Mouse (Mus musculus): Measurements from ENCODE around the gene Mob3a.

Gene Mob3a

DNA sequence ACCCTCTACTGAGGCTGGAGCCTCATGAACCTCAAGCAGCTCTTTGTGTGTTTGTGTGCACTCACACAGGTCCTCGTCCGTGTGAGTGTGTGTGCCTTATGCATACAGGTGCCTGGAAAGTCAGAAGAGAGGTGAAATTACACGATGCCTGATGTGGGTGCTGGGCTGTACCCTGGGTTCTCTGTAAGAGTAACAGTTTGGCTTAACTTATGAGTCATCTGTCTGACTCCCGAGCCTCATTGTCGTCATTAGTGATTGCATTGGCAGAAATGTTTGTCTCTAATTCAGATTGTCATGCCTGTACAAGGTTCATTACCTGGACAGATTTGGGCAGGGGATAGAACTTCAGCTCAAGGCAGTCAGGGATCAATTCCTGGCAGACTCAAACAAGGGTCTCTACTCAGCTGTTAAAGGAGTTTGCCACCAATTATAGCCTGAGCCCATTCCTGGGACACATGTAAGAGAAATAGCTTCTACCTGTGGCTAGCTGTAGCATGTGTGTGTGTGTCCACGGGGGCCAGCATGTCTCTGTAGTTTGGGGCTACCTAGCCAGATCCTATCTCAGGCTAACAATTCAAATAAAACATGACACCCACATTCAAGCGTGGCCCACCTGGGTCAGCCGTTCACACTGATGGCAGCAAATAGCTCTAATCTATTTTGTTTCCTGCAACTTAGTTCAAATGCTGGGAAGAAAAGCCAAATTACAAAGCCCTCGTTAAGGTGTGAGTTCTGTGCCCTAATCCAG is 24.5 kb downstream of the Mob3a start:
- peak in 1 of 2 experiments; percentile 40 for DNase-seq

DNA sequence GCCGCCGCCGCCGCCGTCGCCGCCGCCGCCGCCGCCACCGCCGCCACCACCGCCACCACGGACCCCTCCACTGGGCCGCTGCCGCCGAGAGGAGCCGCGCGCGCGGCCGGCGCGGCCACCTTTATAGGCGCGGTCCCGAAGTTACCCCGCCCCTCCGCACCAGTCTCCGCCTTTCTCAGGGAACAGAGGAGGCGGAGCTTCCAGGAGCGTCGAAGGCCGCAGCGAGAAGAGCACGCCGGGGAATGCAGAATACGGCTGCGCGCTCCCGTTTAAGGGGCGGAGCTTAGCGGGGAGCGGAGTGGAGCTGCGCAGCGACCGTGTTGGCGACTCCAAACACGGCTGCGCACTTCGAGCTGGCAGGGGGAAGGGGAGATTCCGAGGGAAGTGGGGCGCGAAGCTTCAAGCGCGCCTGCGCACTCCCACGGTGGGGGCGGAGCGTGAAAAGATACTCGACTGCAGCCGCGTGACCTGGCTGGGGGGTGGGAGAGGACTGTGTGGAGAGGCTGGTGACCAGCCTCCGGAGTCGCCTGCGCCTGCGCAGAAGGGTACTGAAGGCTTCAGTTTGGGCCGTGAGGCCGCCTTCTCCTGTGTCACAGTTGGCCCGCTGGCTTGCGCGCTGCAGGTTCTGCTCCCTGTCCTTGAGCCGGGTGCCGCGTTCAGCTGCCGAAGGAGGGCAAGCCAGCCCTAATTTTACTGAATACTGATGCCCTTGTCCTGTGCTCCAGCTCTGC is 25.4 kb downstream of the Mob3a start:
- peak; percentile 99 to 100 for DNase-seq

DNA sequence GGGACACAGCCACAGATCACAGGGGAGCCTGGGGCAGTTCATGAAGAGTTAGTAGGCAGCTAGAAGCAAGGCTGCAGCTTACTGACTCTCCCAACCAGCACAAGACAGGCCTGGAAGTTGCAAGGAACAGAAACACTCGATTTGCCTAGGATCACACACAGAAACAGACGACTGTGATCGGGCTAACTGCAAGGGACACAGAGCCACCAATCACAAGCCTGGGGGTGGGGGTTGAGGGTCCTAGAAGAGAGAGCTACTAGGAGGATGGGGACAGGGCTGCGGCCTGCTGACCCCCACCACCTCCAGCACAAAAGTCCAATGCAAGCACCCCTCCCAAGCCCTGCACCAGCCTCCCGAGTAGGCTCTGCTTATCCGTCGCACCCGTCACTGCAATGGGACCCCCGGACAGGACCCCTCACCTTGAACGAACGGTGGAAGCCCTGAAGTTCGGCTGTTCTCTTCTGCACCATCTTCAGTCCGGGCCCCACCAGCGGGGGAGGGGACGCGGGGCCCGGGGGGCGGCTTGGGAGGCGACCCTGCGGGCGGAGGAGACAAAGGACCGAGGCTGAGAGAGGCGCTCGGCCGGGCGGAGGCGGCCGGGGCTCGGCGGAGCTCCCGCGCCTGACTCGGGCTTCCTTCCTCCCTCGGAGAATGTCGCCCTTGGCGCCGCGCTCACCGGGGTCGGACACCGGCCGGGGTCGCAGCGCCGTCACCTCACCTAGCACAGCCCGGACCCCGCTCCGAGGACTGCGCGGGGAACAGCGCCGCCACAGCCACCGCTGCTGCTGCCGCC is 26.2 kb downstream of the Mob3a start:
- no peak for DNase-seq

DNA sequence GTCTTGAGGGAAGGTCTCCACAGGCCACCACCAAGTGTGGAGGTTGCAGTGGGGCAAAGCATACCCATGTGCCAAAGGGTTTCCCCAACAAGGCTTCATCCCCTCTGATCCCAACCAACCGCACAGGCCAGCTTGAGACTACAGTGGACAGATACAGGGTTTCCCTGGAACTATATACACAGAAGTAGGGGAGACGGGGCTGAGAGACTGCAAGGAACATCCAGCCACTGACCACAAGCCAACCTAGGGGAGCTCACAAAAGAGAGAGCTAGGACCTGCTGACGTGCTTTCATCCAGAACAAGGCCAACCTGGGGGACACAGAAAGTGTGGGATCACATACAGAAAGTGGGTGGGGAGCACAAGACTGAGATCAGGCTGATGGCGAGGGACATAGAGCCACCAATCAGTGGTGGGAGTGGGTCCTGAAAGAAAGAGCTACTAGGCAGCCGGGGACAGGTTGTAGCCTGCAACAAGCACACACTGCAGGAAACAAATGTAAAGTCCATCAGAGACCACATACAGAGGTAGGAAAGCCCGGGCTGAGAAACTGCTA is 26.8 kb downstream of the Mob3a start:
- no peak for DNase-seq

DNA sequence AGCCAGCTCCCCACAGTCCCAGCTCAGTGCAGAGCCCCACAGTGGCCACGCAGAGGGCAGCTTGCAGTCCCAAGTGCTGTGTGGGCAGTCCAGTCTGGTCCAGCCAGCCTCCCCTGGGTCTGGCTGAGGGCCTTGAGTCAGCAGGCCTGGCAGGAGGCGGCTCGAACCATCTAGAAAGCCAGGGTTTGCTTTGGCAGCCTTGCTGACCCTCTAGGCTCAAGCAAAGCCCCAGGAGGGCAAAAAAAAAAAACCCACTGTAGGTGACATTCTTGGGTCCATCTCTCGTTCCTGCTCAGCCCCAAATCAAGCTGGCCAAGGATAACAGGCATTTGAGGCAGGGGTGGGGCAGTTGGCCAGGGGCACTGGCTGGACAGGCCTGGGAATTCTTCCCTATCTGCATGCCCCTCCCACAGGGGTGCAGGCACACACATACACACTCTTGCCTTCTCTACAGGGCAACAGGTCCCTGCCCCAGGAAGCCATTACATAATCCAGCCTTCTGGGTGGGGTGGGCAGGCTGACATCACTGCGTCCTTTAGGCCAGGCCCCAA is 27.5 kb downstream of the Mob3a start:
- peak; percentile 73 to 87 for DNase-seq

DNA sequence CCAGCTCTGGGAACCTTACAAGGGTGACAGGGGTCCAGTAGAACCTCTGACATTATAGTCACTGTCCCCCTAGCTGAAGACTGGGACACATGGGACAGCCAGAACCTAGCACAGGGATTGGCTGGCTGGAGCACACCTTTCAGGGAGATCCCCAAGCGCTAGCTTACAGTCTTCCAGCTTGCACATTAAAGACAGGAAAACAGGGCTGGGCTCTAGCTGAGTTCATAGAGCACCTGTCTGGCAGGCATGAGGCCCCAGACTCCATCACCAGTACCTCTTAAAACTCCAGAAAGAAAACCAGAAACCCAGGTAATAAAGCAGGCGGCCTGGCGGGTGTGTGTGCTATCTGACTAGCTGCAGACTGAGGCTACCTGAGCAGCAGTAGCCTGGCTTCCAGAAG is 28.1 kb downstream of the Mob3a start:
- no peak for DNase-seq

DNA sequence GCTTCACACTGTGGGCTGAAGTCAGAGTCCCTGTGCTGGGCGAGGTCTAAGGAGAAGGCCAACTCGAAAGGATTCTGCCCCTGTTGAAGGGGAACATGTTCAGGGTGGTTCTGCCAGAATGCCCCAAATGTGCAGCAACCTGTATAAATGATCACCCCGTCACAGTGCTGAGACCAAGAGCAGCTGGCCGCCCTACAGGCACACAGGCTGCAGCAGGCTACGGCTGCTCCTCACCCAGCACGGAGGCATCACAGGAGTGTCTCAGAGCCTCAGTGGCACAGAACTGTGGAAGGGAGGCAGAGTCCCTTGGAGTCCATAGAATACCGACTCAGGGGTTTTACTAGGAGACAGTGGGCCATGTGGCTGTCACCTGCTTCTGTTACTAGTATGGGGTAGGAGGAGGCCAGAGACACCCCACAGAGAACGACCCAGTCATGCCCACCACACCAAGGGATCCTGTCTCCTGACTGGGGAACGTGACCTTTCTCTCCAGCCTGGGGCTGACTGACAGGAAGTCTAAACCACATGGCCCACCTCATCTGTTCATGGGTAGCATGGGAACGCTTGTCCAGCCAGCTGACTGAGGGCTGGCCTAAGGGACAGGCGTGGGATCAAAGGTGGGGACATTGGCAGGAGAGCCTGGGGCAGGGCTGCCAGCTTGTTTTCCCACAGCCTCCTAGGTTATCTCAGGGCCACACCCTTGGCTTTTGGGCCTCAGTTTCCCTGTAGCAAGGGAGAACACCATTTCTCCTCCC is 29.7 kb downstream of the Mob3a start:
- DNase-seq: peak; percentile 58 to 63

DNA sequence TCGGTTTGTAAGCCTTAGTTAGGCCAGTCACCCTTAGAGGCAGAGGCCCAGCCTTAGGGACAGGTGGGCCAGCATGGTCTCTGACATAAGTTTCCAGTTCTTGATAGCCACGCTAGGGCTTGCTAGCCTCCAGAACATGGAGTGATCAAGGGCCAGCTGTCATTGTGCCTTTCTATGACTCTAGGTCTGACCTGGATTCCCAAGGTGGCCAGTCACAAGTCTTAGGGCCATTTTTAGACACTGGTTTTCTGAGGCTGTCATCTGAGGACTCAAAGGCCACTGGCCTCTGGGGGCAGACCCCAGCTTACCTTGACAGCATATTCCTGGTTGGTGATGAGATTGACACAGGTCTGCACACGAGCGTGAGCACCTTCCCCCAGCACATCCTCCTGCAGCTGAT is 30.5 kb downstream of the Mob3a start:
- DNase-seq: no peak

DNA sequence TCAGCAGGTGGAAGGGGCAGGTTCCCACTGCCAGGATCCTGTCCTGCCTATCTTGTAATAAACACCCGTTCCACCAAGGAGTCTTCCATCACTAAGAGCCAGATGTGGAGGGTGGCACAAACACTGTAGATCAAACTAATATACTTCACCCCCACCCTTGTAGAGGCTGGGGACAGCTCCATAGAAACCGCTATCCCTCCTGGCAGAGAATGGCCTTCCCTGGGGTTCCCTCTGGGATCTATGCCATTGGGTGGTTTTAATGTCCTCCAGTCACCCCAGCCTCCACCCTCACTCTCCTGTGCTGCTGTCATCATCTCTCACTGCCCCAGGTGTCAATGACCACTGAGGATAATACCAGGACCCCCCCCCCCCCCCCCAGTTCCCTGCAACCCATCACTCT is 31.2 kb downstream of the Mob3a start:
- DNase-seq: no peak

DNA sequence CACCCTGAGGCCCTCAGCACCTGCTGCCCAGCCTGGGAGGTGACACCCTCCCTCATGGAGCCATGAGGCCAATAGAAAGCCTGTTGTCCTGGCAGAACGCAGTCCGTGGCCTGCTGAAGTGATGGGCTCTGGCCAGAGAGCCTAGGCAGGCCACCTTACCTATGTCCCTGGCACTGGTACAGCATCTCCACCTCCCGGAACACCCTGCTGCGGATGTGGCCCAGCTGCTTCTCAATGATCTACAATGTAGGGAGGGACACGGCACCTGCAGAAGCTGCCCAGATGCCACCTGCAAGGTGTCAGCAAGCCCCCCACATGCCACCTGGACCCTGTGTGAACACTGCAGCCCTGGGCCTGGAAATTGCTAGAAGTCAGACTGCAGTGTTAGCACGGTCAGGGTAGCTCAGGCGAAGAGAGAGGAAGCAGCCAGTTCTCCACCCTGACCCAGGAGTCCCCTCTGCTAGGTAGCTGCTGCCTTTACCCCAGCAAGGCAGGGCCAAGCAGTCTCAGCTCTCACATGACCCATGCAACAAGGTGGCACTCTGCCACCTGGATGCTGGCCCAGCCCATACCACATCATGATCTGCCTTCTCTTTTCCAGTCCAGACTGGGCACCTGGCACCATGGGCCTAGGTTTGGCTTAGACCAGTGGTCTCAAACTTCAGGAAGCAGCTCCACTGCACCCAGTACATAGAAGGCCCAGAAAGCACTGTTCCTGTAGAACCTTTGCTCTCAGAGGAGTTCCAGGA is 31.9 kb downstream of the Mob3a start:
- DNase-seq: peak; percentile 95 to 96

DNA sequence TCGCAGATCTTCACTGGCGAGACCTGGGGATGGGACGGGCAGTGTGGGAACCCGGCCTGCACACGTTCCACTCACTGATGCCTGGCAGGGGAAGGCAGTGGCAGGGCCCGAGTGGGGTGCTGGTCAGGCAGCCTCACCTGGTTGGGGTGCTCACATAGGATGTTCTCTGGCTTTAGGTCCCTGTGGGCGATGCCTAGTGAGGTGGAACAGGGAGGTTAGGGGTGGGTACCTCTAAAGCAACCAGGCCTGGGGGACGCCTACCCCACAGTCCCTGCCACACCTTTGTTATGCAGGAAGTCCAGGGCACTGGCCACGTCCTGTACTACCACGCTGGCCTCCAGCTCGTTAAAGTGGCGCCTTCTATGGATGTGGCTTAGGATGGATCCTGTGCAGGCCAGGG is 32.8 kb downstream of the Mob3a start:
- no peak for DNase-seq

DNA sequence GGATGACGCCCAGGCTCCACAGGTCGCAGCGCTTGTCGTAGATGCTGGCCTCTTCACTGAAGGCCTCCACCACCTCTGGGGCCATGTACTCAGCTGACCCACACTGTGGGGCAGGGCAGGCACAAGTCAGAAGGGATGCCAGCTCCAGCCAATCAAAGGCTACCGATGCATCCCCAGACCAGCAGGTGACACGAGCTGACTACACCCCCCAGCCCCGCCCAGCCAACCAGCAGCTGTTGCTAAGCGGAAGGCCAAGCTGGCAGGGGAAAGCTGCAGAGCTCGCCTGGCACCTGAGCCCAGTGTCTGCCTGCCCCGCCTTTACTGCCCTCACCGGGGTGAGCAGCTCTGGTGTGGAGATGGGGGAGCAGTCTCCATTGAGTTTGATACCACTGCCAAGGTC is 33.2 kb downstream of the Mob3a start:
- DNase-seq: peak; percentile 61 to 77

DNA sequence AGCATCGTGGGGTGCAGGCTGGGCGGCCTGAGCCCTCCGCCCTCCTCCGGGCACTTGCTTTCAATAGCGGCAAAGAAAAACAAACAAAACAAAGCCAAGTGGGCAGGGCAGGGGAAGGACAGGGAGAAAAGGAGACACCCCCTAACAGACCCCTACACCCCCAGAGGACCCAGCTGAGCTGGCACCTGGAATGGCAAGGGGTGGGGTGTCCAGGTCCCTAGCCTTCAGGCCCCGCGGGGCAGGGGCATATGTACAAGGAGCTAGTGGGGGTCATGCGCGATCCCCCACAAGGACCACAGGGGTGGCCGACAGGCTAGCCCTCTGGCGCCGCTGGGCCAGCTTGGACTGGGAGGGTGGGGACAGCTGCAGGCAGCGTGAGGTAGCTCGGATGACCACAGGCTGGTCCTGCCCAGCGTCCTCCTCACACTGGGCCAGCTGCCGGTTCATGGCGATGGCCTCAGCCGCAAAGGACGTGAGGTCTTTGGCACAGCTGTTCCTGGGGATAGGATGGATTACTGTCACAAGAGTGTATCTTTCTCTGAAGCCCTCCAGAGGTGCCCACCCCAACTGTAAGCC is 34.9 kb downstream of the Mob3a start:
- no peak for DNase-seq

DNA sequence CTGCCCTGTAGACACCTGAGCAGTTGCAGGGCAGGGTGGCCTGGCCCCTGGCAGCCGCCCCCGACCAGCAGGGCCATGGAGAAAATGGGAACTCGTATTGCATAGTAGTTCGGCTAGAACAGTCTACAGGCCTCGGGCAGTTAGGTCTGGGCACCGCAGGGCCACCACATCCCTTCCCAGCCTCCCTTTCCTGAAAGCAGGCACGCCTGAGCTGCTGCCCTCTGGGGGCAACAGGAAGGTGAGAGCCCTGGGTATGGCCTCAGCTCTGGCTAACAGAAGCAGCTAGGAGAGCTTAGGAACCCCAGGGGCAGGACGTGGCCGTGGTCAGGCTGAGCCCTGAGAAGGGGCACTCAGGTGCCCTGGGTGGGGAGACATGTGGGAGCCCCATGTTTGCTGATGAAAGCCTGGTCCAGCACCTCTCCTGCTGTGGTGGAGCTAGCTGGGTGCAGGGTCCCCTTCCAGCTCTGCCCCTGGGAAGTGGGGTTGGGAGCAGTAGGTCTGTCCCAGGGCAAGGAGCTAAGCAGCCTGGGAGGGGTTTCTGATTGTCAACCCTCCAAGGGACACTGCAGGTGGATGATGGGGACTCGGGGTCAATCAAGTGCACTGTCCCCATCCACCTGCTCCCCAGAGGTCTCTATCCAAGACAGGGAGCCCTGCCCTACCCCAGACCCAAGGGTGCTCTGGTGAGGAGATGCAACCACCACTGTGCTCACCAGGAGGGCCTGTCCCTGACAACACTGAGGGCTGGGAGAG is 35.6 kb downstream of the Mob3a start:
- peak; percentile 51 to 53 for DNase-seq

DNA sequence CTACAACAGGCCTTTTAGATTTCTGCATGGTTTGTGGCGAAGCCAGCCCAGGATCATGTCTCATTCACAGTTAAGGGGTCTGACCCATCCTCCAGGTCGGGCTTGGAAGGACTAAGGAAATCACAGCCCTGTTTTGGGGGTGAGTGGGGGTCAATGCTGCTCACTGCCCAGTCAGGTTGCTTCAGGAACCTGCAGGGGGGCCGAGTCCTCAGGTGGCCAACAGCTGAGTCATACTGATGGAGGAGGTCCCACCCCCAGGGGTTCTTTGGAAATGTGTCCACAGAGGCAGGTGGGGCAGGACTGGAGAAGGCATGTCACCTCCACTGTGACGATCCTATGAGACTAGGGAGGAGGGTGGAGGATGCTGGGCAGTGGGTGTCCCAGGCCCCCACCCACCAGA is 36.3 kb downstream of the Mob3a start:
- peak in 1 of 2 experiments; percentile 51 for DNase-seq

DNA sequence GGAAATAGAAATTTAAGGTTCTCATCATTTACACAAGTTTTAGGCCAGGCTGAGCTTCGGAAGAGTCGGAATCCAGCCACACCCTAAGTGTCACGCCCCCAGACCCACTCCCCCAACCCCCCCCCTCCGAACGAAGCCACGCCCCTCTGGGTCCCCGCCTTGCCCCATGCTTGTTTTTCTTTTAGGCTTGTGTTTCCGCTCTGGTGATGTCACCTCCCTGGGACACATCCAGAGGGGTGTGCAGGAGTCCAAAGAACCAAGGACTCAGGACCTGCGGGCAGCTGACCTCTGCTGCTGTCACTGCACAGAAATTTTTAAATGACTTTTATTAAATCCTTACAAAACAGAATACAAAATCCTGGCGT is 36.8 kb downstream of the Mob3a start:
- peak; percentile 88 to 92 for DNase-seq

DNA sequence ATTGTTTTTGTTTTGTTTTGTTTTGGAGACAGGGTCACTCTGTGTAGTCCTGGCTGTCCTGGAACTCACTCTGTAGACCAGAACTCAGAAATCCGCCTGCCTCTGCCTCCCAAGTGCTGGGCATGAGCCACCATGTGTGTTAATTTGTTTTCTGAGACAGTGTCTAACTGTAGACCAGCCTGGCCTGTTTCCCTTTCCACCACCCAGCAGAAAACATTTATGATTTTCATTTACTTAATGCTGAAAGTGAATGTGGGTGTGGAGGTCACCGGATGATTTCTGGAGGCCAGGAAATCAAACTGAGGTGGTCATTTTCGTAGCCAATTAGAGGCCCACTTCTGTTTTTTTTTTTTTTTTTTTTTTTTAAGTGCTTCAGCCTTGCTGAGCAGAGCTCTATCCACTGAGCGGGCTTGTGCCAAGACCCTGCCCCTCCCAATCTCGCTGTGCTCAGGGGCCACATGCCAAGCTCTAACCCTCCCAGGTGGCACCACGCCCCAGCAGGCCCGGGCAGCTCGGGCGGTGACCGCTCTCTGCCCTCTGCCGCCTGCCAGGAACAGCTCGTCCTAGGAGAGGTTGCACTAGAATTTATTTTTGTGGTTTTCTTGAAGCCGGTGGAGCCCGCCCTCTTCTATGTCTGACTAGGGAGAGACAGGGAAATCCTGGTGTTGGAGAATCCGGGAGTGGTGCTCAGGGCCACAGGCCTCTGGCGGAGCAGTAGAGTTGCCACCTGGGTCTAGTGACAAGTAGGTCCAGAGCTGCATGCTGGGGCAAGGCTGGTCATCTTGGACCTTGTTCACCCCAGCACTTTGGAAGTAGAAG is 37.4 kb downstream of the Mob3a start:
- DNase-seq: peak; percentile 95 to 97

DNA sequence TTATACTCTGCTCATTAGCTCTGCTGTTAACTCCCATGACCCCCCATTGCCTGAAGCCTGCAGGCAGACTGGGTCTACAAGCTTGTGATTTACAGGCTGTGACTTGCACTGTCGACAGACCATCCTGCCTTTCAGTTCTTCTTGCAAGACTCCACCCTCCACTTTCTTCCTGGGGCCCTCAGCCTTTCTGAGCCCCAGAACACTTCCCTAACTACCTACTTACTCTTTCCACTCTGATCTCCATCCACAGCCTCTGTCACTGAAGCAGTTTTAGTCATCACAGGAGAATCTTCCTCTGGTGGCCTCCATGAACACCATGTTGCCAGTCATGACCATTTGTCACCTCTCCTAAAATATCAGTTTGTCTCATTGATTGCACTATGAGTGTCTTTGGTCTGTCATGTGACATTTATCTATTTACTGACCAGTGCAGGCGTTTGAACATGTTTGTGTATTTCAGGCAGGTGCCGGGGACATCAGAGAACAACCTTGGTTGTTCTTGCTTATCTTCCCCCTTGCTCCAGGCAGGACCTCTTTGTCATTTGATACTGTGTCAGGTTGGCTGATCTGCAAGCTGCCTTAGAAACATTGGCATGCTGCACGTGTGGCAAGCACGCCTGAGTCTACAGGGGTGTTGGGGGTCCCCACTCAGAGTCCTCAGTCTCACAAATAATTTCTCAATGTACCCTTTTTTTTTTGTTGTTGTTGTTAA is 38.1 kb downstream of the Mob3a start:
- DNase-seq: no peak

DNA sequence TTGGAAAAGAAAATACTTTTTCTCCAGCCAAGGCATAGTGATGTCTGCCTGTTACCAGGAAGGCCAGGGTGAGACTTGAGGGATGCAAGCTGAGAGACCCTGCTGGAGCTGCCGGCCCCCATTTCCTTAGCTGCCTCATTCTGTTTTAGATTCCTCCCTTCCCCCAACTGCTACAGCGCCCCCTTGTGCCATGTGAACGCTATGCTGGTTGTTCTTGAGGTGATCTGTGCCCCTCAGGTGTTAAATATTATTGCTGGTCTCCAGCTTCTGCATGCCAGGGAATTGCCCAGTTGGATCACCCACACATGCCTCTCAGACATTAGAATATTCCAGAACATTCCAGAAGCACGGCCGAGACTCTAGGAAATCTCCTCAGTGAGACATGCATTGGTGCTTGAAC is 40.6 kb downstream of the Mob3a start:
- DNase-seq: peak; percentile 74 to 86

Data from kidney, postnatal 36 days (tissue).